Mouse (Mus musculus): Measurements from ENCODE around the gene Alkbh7. TPM values are rescaled to one million over a fixed set of nuclear protein-coding genes. Genes with fewer than 3 reads are reported as not detected.

The Alkbh7 gene
- polyA plus RNA-seq, 1 experiment from 2014 or later, result 20.9 TPM

DNA sequence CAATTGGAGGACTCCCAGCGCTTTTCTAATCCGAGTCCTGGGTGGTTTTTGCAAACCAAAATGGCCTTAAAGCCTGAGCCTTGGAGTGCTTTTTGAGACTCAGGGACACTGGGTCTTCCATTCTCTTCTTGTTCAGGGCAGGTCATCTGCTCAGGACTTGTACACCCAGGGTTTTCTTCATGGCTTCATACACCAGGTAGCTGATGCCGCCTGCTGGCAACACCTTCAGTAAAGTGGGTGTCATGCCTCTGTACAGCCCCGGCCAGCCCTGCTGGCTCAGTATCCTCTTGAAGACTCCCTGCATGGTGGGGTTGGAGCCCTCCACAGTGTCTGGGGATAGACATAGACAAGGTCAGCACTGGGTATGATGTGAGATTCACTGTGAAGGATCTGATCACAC, 35.7 kb downstream of the Alkbh7 start:
- ATAC-seq (ENCODE audit: low read depth) (no peak), DNase-seq (no peak)
- peak overlapping the region; percentile 89; the same call in 1 of the 2 replicates for H3K27ac ChIP-seq
- peak overlapping the region; percentile 94 for H3K4me2 ChIP-seq
- peak overlapping the region; percentile 65 for H3K4me3 ChIP-seq (replicated peaks)
- no peaks in the 10 kb centered on the region for H3K9me3 ChIP-seq (replicated peaks)
- WGBS (ENCODE audit: insufficient replicate concordance), result 70% methylated on average over 4 of the region's 4 CpGs
- peaks cover 4% of the 10 kb centered on the region; the same call in 1 of the 2 replicates for H3K27me3 ChIP-seq
- H3K4me1 ChIP-seq (replicated peaks), result peaks cover 36% of the 10 kb centered on the region
- peaks cover 14% of the 10 kb centered on the region for H3K36me3 ChIP-seq
- H3K9ac ChIP-seq, result peak overlapping the region; percentile 82

- DNase-seq (no peak), ATAC-seq (ENCODE audit: low read depth) (no peak)
- Histone ChIP-seq H3K4me2 (no peak overlapping the region), H3K36me3 (no peaks in the 10 kb centered on the region), H3K27me3 (peaks cover 23% of the 10 kb centered on the region), H3K27ac (no peak overlapping the region), H3K4me3 (replicated peaks) (no peak overlapping the region), H3K9me3 (replicated peaks) (no peaks in the 10 kb centered on the region), H3K4me1 (replicated peaks) (0 out of 2 replicates have a peak, but pooled peaks cover 4% of the 10 kb centered on the region), H3K9ac (no peak overlapping the region)
- 24% methylated on average over 8 of the region's 8 CpGs for WGBS (ENCODE audit: insufficient replicate concordance)
Observed at GRCm38 (mm10) chr17:57038978-57039377, 41.8 kb downstream of the Alkbh7 start.

GRCm38 (mm10) chr17:57041554-57041953, 44.4 kb downstream of the Alkbh7 start, which contains the start of gene Slc25a41:
Slc25a41 (minus strand) TSS chr17:57041654.
- Histone ChIP-seq H3K36me3 (no peaks in the 10 kb centered on the region), H3K27ac (no peak within 1 kb of the TSS), H3K27me3 (peaks cover 20% of the 10 kb centered on the region), H3K9ac (no peak within 1 kb of the TSS), H3K4me3 (replicated peaks) (no peak within 1 kb of the TSS), H3K4me2 (no peak within 1 kb of the TSS), H3K9me3 (replicated peaks) (no peaks in the 10 kb centered on the region), H3K4me1 (replicated peaks) (0 out of 2 replicates have a peak, but pooled peaks cover 4% of the 10 kb centered on the region)
- no peak for ATAC-seq (ENCODE audit: low read depth)
- 56% methylated on average over 8 of the region's 8 CpGs for WGBS (ENCODE audit: insufficient replicate concordance)
- no peak for DNase-seq

DNA sequence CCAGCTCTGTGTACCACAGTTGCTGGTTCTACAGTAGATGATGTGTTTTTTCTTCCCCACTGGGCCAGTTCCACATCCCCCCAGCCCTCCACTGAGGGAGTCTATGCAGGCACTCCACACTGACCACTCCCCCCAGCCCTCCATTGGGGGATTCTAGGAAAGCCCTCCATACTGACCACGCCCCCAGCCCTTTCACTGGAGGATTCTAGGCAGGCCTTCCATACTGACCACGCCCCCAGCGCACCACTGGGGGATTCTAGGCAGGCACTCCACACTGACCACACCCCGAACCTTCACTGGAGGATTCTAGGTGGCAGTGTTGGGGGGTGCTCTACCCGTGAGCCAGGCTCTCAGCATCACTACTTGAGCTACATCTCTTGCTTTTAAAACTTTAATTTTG, 50.3 kb downstream of the Alkbh7 start:
- H3K36me3 ChIP-seq, result peaks cover 4% of the 10 kb centered on the region; the same call in 1 of the 2 replicates
- WGBS (ENCODE audit: insufficient replicate concordance), result 43% methylated on average over 5 of the region's 5 CpGs
- ATAC-seq (ENCODE audit: low read depth) (peak; percentile 56), DNase-seq (no peak)
- H3K27me3 ChIP-seq, result no peaks in the 10 kb centered on the region
- no peak overlapping the region for H3K9ac ChIP-seq
- H3K4me3 ChIP-seq (replicated peaks), result no peak overlapping the region
- no peak overlapping the region for H3K27ac ChIP-seq
- no peaks in the 10 kb centered on the region for H3K4me1 ChIP-seq (replicated peaks)
- H3K9me3 ChIP-seq (replicated peaks), result no peaks in the 10 kb centered on the region
- no peak overlapping the region for H3K4me2 ChIP-seq

DNA sequence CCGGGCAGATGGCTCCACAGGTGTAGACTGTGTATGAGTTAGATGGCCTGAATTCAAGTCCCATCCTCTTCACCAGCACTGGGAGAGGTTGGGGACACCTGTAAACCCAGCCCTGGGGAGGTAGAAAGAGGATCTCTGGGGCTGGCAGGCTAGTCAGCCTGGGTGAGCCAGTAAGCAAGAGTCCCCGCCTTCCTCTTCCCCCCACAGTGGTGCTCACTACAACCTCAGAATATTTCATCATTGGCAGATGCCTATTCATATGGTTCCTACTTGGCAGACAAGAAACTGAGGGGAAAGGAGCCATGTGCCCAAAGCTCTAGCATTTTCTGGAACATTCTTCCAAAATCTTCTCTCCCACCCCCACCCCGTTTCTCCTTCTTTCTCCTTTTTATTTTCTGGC, 51.7 kb downstream of the Alkbh7 start:
- no peak overlapping the region for H3K9ac ChIP-seq
- H3K4me3 ChIP-seq (replicated peaks), result no peak overlapping the region
- H3K4me2 ChIP-seq, result no peak overlapping the region
- no peaks in the 10 kb centered on the region for H3K27me3 ChIP-seq
- H3K9me3 ChIP-seq (replicated peaks), result no peaks in the 10 kb centered on the region
- WGBS (ENCODE audit: insufficient replicate concordance), result 68% methylated on average over 3 of the region's 3 CpGs
- DNase-seq (no peak), ATAC-seq (ENCODE audit: low read depth) (no peak)
- no peak overlapping the region for H3K27ac ChIP-seq
- no peaks in the 10 kb centered on the region for H3K4me1 ChIP-seq (replicated peaks)
- peaks cover 10% of the 10 kb centered on the region; the same call in 1 of the 2 replicates for H3K36me3 ChIP-seq

Other genes starting within 250 kb of the Alkbh7 start
- 1.00 and 1.0 TPM in 2 replicates for gene Nrtn, start 239.8 kb upstream of the Alkbh7 start, polyA plus RNA-seq (2015; fragmentation: Nextera tagmentation; extraction: Ambion mirVana)
- gene Dus3l, start 232.6 kb upstream of the Alkbh7 start, polyA plus RNA-seq (2015; fragmentation: Nextera tagmentation; extraction: Ambion mirVana), result 17.2 and 17.5 TPM in 2 replicates
- gene Prr22, start 227.1 kb upstream of the Alkbh7 start, polyA plus RNA-seq (2015; fragmentation: Nextera tagmentation; extraction: Ambion mirVana), result 0.45 and 0.61 TPM in 2 replicates
- 10.1 and 10.7 TPM in 2 replicates for gene Rfx2, start 166.3 kb upstream of the Alkbh7 start, polyA plus RNA-seq (2015; fragmentation: Nextera tagmentation; extraction: Ambion mirVana)
- not detected in 2 replicates for gene Acsbg2, start 122.9 kb upstream of the Alkbh7 start, polyA plus RNA-seq (2015; fragmentation: Nextera tagmentation; extraction: Ambion mirVana)
- 0.03 and 0.08 TPM in 2 replicates for gene 1700061G19Rik, start 121.9 kb upstream of the Alkbh7 start, polyA plus RNA-seq (2015; fragmentation: Nextera tagmentation; extraction: Ambion mirVana)
- 11.0 and 12.1 TPM in 2 replicates for gene Mllt1, start 61.9 kb upstream of the Alkbh7 start, polyA plus RNA-seq (2015; fragmentation: Nextera tagmentation; extraction: Ambion mirVana)
- gene Acer1, start 15.2 kb upstream of the Alkbh7 start, polyA plus RNA-seq (2015; fragmentation: Nextera tagmentation; extraction: Ambion mirVana), result not detected in 2 replicates
- gene Clpp, start 7.0 kb upstream of the Alkbh7 start, polyA plus RNA-seq (2015; fragmentation: Nextera tagmentation; extraction: Ambion mirVana), result 88.2 and 100.0 TPM in 2 replicates
- gene Pspn, start 2.7 kb downstream of the Alkbh7 start, polyA plus RNA-seq (2015; fragmentation: Nextera tagmentation; extraction: Ambion mirVana), result 0.23 TPM in 1 of 2 replicates, not detected in the other
- gene Gtf2f1, start 13.9 kb downstream of the Alkbh7 start, polyA plus RNA-seq (2015; fragmentation: Nextera tagmentation; extraction: Ambion mirVana), result 64.4 and 73.9 TPM in 2 replicates
- gene Gm17949, start 14.1 kb downstream of the Alkbh7 start, polyA plus RNA-seq (2015; fragmentation: Nextera tagmentation; extraction: Ambion mirVana), result 0.20 and 0.21 TPM in 2 replicates
- 26.2 and 27.8 TPM in 2 replicates for gene Khsrp, start 34.2 kb downstream of the Alkbh7 start, polyA plus RNA-seq (2015; fragmentation: Nextera tagmentation; extraction: Ambion mirVana)
- gene Slc25a41, start 44.3 kb downstream of the Alkbh7 start, polyA plus RNA-seq (2015; fragmentation: Nextera tagmentation; extraction: Ambion mirVana), result not detected in 2 replicates
- 2.9 and 3.1 TPM in 2 replicates for gene Crb3, start 61.8 kb downstream of the Alkbh7 start, polyA plus RNA-seq (2015; fragmentation: Nextera tagmentation; extraction: Ambion mirVana)
- gene Slc25a23, start 62.5 kb downstream of the Alkbh7 start, polyA plus RNA-seq (2015; fragmentation: Nextera tagmentation; extraction: Ambion mirVana), result 2.4 and 2.9 TPM in 2 replicates
- gene Dennd1c, start 81.2 kb downstream of the Alkbh7 start, polyA plus RNA-seq (2015; fragmentation: Nextera tagmentation; extraction: Ambion mirVana), result 0.97 and 1.6 TPM in 2 replicates
- 0.55 and 0.87 TPM in 2 replicates for gene Tubb4a, start 90.4 kb downstream of the Alkbh7 start, polyA plus RNA-seq (2015; fragmentation: Nextera tagmentation; extraction: Ambion mirVana)
- 1.0 and 1.1 TPM in 2 replicates for gene Tnfsf9, start 108.0 kb downstream of the Alkbh7 start, polyA plus RNA-seq (2015; fragmentation: Nextera tagmentation; extraction: Ambion mirVana)
- gene Cd70, start 152.4 kb downstream of the Alkbh7 start, polyA plus RNA-seq (2015; fragmentation: Nextera tagmentation; extraction: Ambion mirVana), result not detected in 2 replicates
- 1.4 and 1.8 TPM in 2 replicates for gene Tnfsf14, start 196.8 kb downstream of the Alkbh7 start, polyA plus RNA-seq (2015; fragmentation: Nextera tagmentation; extraction: Ambion mirVana)
- gene C3, start 230.8 kb downstream of the Alkbh7 start, polyA plus RNA-seq (2015; fragmentation: Nextera tagmentation; extraction: Ambion mirVana), result 98.2 and 119 TPM in 2 replicates

All from liver, embryonic 13.5 days (tissue).